Mouse (Mus musculus) urinary bladder, adult 2 months (tissue): ENCODE results near the gene Olfr1006. TPM values are rescaled to one million over a fixed set of nuclear protein-coding genes. Genes with fewer than 3 reads are reported as not detected.
"Not testable (repeated sequence)": the region's sequence is repeated elsewhere in the genome, so short reads cannot be mapped to it uniquely, and the experiment has no call there.

Source experiments
- DNase-seq: peaks from one replicate; pipeline ENCODE4 v3.0.0; 2022; ENCODE audit warnings: low spot score
- polyA plus RNA-seq: library from polyadenylated mRNA; depleted of rRNA; stranded (reverse); fragments of >200 nt; gene quantifications from 2 replicates; pipeline ENCODE4 v1.2.3, GENCODE M21; 2012; rRNA removed

Gene Olfr1006
- not detected in 2 replicates for polyA plus RNA-seq

- no peak for DNase-seq
Observed at GRCm38 (mm10) chr2:85678667-85679066, at the start of gene Olfr1006. Gene Olfr1006 (minus strand): TSS chr2:85678767.

- DNase-seq, result no peak
Observed at GRCm38 (mm10) chr2:85725793-85726192, 47.2 kb upstream of the Olfr1006 start.

GRCm38 (mm10) chr2:85715119-85715518 is 36.6 kb upstream of the Olfr1006 start, which contains the start of gene Olfr1009:
Gene Olfr1009 (plus strand): TSS chr2:85715419.
- no peak for DNase-seq

GRCm38 (mm10) chr2:85711159-85711558 is 32.6 kb upstream of the Olfr1006 start:
- DNase-seq, result no peak

GRCm38 (mm10) chr2:85710680-85711079 is 32.1 kb upstream of the Olfr1006 start:
- not testable (repeated sequence) for DNase-seq

GRCm38 (mm10) chr2:85689131-85689530 is 10.6 kb upstream of the Olfr1006 start, which contains the start of gene Olfr1008:
Gene Olfr1008 (plus strand): TSS chr2:85689431.
- DNase-seq, result no peak

GRCm38 (mm10) chr2:85664355-85664754 is 14.2 kb downstream of the Olfr1006 start, which contains the start of gene Olfr154:
Gene Olfr154 (minus strand): TSS chr2:85664455.
- not testable (repeated sequence) for DNase-seq

- no peak for DNase-seq
Observed at GRCm38 (mm10) chr2:85650604-85651003, 28.0 kb downstream of the Olfr1006 start, which contains the start of gene Olfr1002. Gene Olfr1002 (minus strand): TSS chr2:85650704.

Other genes starting within 250 kb of the Olfr1006 start
- not detected in 2 replicates for gene Olfr994, start 242.3 kb downstream of the Olfr1006 start, polyA plus RNA-seq
- not detected in 2 replicates for gene Olfr995, start 235.1 kb downstream of the Olfr1006 start, polyA plus RNA-seq
- 0.03 and 0.10 TPM in 2 replicates for gene 4833423E24Rik, start 159.7 kb downstream of the Olfr1006 start, polyA plus RNA-seq
- not detected in 2 replicates for gene Olfr996, start 99.6 kb downstream of the Olfr1006 start, polyA plus RNA-seq
- not detected in 2 replicates for gene Olfr998, start 89.8 kb downstream of the Olfr1006 start, polyA plus RNA-seq
- not detected in 2 replicates for gene Olfr1000, start 66.9 kb downstream of the Olfr1006 start, polyA plus RNA-seq
- gene Olfr1002, start 28.1 kb downstream of the Olfr1006 start, polyA plus RNA-seq, result not detected in 2 replicates
- gene Olfr154, start 14.3 kb downstream of the Olfr1006 start, polyA plus RNA-seq, result not detected in 2 replicates
- gene Olfr1008, start 10.7 kb upstream of the Olfr1006 start, polyA plus RNA-seq, result not detected in 2 replicates
- gene Olfr1009, start 36.7 kb upstream of the Olfr1006 start, polyA plus RNA-seq, result not detected in 2 replicates
- gene Olfr1012, start 84.0 kb upstream of the Olfr1006 start, polyA plus RNA-seq, result not detected in 2 replicates
- gene Olfr1013, start 88.3 kb upstream of the Olfr1006 start, polyA plus RNA-seq, result not detected in 2 replicates
- not detected in 2 replicates for gene Olfr1014, start 93.9 kb upstream of the Olfr1006 start, polyA plus RNA-seq
- not detected in 2 replicates for gene Olfr1015, start 103.2 kb upstream of the Olfr1006 start, polyA plus RNA-seq
- gene Olfr1016, start 123.8 kb upstream of the Olfr1006 start, polyA plus RNA-seq, result not detected in 2 replicates
- not detected in 2 replicates for gene Olfr1018, start 139.7 kb upstream of the Olfr1006 start, polyA plus RNA-seq
- not detected in 2 replicates for gene Olfr1019, start 166.7 kb upstream of the Olfr1006 start, polyA plus RNA-seq
- not detected in 2 replicates for gene Olfr1020, start 168.3 kb upstream of the Olfr1006 start, polyA plus RNA-seq
- not detected in 2 replicates for gene Olfr1022, start 189.8 kb upstream of the Olfr1006 start, polyA plus RNA-seq
- gene Olfr1023, start 206.9 kb upstream of the Olfr1006 start, polyA plus RNA-seq, result not detected in 2 replicates
- not detected in 2 replicates for gene Olfr1024, start 226.3 kb upstream of the Olfr1006 start, polyA plus RNA-seq
- gene Olfr1025-ps1, start 236.4 kb upstream of the Olfr1006 start, polyA plus RNA-seq, result not detected in 2 replicates
- gene Olfr1026, start 242.8 kb upstream of the Olfr1006 start, polyA plus RNA-seq, result not detected in 2 replicates